Mouse (Mus musculus) neutrophil, adult 5-6 weeks (primary cell): ENCODE measurements around the gene Kiss1. TPM values are rescaled to one million over a fixed set of nuclear protein-coding genes. Genes with fewer than 3 reads are reported as not detected.
A peak's percentile ranks its signal among the peaks of the same experiment; 100 is the strongest.

Experiments
- ATAC-seq: fragments of 151-379, 151-347 bp; 2 replicates; pipeline ENCODE4 v1.8.0; 2017; ENCODE audit warnings: mild to moderate bottlenecking, moderate TSS enrichment; ENCODE audit not compliant: insufficient number of reproducible peaks, poor library complexity, low FRiP score, severe bottlenecking; ENCODE audit errors: extremely low read depth
- total RNA-seq: library from RNA; stranded (forward); fragments of 200-1000 nt; gene quantifications from 2 replicates; pipeline ENCODE4 v1.2.3, GENCODE M21; 2017

Kiss1 gene
- not detected in 2 replicates for total RNA-seq

DNA sequence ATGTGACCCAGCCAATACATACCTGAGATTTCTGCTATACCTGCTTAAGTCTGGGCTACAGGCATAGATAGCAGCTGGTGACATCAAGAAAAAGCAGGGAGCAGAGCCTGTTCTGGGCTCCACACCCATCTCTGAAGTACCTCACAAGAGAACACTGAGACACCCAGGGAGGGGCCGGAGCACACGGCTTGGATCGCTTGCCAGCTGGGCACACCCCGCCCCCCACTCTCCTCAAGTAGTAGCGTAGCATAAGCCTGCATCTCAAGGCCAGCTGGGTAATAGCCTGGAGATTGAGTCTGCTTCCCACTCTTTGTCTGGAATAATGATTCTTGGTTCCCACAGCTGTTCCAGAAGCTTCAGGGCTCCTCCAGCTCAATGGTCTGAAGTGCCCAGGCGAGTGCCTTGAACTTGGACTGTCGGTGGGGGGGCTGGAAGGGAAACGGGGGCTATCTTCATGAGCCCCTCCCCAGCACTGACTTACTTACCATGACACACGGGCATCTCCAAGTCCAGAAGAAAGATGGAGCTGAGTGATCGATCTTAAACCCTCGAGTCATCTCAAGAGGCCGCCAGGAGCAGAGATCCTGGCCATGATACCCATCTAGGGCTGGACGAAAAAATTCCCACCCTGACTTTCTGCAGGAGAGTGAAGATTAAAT lies at the start of gene Kiss1:
Kiss1 (plus strand) TSS at position 609 of the 659 bp plus-strand sequence.
- ATAC-seq = no peak

DNA sequence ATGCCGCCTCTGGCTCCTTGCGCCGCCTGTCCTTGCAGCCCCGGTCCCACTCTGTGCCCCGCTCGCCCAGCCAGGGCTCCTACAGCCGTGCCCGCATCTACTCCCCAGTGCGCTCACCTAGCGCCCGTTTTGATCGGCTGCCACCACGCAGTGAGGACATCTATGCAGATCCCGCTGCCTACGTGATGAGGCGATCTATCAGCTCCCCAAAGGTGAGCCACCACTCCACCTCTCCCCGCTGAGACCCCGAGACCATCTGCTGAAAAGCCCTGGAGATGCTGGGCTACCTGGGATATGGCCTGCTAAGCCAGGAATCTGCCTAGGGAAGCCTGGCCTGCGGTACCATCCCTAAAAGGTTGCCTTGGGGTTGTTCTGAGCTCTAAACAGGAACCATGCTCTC lies 47.5 kb upstream of the Kiss1 start:
- ATAC-seq = no peak

DNA sequence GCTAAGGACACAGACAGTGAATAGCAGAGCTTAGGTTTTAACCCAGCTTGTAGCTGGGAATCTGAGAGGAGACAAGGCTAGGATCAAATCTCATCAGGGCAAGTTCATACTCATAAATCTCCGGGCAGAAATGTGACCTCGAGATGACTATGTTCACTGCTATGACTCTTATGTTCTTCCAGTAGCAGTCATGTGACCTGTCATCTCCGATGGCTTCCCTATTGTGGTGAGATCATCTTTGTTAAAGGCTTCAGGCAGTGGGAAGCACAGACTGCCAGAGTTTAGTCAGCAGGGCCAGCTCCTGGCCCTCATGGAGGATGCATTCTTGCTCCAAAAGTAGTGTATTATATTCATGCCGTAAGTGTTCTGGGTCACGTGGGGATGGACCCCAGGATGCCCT lies 44.7 kb upstream of the Kiss1 start:
- ATAC-seq = no peak

DNA sequence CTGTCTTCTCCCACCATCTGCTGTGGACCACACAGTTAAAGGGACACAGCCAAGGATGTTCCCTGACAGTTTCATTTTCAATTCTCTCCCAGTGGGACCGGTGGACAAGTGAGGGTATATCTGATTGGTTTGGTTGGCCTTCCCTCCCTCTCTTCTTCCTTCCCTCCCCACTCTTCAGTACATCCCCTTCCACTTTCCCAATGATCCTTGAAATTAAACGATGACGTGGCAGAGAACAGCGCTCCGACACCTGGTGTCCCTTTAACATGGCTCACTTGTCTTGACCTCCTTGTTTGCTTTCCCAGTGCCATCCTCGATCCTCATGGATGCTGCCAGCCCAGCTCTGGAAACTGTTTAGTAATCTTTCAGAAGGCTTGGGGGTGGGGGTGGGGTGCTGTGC lies 43.1 kb upstream of the Kiss1 start:
- ATAC-seq = no peak

DNA sequence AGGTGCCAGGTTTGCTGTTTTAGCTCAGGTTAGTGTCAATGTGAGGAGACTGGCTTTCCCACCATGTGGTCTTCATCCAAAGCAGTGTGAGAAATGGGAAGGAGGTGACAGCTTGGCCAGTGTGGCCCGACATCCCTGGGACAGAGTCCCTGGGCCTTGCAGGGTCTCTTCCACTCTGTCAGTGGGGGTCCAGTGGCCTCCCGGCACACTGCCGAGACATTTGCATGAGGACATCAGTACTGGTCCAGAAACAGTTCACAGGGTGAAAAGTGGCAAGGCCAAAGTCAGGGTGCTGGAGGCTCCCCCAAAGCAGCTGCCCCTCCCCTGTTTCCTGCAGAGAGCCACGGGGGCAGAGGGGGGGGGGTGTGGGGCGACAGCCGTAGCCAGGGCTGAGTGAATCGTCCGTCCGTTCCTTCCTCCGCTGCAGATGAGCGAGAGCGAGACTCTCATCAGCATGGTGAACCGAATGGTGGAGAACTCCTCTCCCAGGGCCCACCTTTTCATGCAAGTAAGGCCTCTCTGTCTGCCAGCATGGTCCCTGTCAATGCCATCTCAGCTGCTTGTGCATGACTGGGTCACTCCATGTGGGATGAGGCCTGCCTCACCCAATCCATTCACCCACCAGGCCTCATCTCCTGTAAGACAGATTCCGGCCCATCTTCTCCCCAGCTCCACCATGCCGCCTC lies 42.6 kb upstream of the Kiss1 start:
- no peak for ATAC-seq

DNA sequence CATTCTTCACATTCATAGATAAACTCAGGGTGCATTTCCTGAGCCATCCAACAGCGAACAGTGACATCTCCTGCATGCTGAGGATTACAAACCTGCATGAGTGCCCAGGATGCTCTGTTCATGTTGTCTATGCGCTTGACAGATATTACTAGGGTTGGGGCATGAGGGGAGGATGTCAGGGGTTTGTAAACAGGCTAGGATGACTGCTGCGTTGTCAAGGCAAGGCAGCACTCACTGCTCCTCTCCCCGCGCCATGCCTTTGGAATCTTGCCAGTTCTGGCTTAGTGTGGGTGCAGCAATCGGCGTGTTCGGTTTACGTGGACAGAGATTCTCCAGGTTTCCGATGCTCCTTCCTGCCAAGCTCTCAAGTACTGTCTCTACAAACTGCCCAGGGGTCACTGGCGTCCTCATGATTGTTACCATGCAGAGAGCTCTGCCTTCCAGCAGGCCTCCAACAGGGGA lies 42.0 kb upstream of the Kiss1 start:
- no peak for ATAC-seq

DNA sequence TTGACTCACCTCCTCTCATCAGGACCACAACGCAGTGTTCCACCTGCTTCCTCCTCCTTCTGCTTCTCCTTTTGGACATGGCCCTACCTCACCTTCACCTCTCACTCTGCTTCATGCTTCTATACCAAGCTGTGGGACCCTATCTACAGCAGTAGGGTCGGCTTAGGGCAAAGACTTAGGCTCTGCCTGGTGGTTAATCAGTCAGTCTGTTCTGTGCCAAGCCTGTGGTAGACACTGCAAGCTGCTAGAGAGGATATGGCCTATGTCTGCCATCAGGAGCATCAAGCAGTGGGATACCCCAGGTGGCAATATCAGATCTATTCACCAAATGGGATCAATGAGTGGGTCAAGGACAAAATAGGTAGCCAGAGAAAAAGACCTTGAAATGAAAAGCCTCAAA lies 41.1 kb upstream of the Kiss1 start:
- ATAC-seq = no peak

DNA sequence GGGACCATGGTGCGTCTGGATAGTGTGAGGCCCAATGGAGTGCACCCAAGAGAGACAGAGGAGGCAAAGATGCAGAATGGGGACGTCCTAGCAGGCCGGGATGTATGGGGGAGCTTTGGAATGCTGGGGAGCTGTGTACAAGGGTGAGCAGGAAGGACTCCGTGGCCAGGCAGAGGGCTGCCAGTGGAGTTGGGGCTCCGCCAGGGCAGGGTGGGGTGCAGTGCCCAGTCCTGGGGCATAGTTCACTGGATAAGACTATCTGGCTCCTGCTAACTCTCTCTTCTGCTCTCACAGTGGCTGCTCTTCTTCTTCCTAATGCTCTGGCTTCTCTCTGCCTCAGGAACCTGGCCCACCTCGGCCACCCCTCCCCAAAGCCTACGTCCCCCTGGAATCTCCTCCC lies 35.8 kb upstream of the Kiss1 start:
- ATAC-seq = no peak

DNA sequence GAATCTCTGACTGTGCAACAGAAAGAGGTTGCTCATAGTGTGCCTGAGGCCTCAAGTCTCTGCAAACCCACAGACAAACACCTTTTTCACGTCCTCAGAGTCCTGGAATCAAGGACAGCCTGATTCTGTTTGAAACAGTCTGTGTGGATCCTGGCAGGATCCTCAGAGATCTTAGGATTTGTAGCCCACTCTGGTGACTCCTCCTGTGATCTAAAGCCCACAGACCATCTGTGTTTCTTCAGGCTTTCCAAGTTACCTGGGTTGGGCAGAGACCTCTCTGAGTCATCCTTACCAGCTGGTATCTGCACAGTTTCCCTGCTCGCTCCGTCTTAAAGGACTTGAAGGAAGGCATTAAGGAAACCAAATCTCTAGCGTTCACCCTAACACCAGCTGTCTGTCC lies 34.6 kb upstream of the Kiss1 start:
- no peak for ATAC-seq

DNA sequence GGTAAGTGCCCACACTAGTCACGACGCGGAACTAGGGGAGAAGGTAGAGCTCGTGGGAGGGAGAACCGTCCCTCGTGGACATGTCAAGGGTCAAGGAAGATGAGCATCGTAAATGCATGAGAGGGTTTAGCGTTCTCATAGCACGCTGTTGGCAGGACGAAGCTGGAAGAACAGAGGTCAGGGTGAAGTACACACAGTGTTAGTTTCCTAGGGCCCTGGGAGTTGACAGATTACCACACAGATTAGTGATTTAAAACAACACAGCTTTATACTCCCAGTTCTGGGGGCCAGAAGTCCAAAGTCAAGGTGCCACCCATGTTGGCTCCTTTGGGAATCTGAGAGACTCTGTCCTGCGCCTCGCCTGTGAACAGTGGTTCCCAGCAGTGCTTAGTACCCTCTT lies 33.8 kb upstream of the Kiss1 start:
- no peak for ATAC-seq

DNA sequence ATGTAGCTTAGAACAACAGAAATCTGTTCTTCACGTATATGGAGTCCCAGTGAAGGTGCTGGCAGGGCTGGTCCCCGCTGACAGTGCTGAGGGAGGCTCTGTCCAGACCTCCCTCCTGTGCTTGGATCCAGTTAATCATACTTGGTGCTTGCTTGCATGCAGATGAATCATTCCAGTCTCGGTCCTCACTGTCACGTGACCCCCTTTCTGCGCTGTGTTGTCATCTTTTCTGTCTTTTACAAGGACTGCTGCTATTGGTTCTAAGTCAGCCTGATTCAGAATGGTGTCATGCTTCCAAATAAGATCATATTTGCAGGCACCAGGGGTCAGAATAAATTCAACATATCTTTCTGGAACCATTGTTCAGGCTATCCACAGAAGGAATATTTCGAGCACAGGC lies 29.8 kb upstream of the Kiss1 start:
- no peak for ATAC-seq

DNA sequence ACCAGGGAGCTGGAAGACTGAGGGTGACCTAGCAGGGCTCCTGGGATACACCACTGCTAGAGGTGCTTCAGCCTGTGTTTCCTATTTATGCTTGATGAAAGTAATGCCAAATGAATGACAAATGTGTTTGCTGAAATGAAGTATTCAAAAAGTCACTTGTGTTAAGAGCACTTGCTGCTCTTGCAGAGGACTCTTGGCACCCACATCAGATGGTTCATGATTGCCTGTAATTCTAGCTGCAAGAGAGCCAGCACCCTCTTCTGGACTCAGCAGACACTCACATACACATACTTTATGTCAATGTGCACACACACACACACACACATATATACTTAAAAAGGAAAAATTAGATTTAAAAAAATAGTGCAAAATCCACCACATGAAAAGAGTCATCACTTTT lies 29.1 kb upstream of the Kiss1 start:
- ATAC-seq = no peak

DNA sequence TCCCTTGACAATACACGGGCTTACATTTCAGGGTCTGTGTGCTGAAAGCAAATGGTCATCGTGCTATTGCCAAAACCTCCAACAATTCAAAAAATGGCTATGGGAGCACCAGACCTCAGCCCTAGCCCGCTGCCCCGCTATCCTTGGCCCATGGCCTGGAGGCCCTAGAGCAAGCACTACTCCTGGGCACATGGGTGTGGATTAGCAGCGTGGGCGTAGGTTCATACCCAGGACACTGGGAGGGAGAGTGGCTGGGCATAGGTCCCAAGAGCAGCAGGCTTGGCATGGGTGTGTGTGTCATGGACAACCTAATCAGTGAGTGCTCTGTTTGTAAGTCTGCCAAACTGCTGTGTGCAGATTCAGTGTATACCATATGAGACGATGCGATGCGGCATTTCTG lies 25.3 kb upstream of the Kiss1 start:
- ATAC-seq = no peak

DNA sequence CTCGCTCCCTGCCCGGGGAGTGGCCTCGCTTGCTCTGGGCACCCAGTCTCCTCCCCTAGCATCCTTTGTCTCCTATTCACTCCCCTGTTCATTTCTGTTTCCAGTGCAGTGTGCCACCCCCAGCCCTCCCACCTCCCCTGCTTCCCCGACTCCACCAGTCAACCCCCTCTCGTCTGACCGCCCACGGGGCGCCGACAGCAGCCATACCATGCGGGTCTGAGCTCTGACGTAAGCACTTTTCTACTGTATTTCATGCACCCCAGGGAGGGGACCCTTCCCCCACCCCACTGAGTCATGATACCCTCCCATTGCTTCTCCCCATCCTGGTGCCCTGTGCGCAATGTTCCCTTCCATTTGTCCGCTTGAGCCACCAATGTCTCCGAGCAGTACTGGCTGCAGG lies 22.9 kb upstream of the Kiss1 start:
- ATAC-seq = no peak

DNA sequence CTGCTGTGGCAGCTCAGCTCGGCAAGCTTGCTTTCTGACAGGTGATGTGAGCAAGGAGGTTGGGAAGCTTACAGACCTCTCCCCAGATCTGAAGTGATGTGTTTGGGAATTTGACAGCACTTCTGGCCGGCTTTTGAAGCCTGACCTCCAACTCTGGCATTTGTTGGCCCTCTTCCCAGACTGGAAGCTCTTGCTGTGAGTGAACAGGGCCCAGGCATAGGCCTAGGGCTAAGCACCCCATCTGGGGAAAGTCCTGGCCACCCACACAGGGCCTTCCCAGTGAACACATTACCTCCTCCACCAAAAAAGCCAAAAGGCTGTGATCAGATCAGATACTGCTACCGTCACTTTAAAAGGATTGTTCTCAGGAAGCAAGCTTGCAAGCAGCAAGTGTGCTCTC lies 19.1 kb upstream of the Kiss1 start:
- ATAC-seq = no peak

DNA sequence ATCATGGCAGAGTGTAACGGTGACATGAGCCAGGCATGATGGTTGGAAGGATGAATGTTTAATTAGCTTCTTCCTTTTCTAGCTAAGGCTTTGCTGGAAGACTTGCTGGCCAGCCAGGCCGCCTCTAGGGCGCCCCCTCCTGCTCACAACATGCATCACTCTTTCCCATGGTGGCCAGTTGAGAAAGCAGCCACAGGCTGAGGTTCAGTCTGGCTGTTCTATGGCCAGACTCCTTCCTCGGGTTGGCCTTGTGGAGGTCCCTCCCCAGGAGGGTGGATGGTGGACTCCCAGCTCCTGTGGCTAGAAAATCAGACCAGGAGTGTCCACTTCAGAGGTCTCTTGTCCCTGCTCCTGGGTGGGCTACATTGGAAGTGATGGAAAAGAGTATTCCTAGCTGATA lies 14.8 kb upstream of the Kiss1 start:
- ATAC-seq = no peak

DNA sequence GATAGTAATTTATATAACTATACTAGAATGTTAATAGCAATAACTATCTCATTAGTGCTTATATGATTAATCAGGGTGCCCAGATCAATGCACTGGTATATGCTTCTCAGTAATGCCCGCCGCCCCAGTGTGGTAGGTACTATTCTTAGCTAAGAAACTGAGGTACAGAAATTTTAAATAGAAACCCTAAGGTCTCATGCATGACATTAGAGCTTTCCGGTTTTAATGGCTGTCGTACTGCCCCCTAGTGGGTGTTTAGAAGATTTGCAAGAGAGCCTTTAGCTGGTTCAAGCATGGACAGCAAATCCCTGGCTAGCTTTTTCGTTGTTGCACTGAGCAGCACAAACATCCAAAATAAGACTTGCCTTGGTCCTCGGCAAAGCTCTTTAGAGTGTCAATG lies 14.4 kb upstream of the Kiss1 start:
- peak; percentile 21; the same call in 1 of the 2 replicates for ATAC-seq

DNA sequence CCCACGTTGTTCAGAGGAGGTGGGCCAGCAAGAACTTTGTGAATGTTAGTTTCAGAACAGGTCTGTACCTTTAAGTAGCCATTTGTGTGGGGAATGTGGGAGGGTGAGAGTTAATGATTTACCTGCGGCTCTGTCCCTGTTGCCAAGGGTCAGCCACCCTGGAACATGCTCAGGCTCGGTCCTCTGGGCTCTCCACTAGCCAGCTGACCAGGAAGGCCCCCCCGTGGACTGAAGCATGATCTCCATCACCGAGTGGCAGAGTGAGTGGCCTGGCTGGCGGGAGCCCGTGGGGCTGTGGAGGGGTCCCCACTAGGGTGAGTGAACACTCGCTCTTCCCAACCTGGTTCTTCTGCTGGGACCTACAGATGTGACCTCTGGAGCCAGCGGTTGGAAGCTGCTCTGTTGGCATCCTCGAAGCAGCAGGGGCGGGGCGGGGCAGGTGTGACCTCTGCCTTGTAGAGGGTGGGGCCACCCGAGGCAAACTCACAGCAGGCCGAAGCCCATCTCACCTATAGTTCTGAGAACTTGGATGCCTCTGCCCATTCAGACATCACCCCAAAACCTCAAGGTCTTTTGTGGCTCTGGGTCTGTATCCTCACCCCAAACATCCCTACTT lies 11.9 kb upstream of the Kiss1 start, which contains the start of gene Golt1a:
Golt1a (plus strand) TSS at position 149 of the 616 bp plus-strand sequence.
- ATAC-seq = no peak

DNA sequence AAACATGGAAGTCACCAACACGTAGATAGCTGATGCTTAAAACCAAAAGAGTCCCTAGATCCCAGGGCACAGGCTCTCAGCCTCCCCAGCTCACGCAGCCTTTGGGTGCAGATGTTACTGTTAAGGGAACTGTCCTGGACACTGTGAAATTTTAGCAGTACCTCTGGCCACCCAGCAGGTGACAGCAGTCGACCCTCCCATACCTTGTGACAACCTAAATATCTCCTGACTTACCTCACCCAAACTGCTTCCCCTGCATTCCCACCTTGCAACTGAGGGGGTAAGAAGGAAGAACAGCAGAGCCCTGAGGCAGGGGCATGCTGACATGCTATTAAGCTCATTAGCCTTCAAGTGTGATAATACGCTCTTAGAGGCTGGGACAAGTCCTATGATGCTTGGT lies 10.4 kb upstream of the Kiss1 start:
- no peak for ATAC-seq

DNA sequence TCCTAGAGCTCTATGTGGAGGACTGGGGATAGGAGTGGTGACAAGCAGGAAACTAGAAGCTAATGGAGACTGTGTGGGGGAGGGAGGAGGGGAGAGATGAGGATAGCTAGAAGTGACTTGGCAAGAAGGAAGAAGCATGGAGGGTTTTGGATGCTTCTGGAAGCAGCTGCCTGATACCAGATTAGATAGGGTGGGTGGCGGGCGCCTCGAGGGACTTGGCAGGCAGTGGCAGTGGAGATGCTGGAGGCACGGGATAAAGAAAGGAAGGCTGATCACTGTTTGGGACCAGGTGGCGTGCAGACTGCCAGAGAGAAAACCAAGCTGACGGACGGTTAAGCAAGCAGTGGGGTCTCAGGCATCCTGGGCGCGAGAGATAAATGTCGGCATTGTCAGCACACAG lies 9.7 kb upstream of the Kiss1 start:
- ATAC-seq = no peak
